Mouse (Mus musculus) embryo, embryonic 11 days (tissue): ENCODE results near the gene Itm2b.

Experiments used
- DNase-seq: peaks from one replicate; pipeline ENCODE4 v3.0.0-alpha.2; 2015

The Itm2b gene

DNA sequence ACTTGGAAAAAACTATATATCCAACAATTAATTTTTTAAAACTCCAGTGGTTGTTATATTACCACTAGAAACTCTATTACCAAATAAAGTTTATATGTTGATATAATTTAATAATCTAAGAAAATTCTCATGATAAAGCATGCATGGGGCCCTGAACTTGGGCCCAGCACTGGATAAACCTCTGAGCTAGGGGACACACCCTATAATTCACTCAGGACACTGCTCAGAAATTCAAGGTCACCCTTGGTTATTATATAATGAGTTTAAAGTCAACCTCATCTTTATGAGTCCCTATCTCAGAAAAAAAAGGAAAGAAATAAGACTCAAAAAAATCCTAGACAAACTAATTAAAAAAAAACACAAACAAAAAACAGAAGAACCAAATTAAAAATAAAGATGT lies 68.2 kb downstream of the Itm2b start:
- DNase-seq = no peak

DNA sequence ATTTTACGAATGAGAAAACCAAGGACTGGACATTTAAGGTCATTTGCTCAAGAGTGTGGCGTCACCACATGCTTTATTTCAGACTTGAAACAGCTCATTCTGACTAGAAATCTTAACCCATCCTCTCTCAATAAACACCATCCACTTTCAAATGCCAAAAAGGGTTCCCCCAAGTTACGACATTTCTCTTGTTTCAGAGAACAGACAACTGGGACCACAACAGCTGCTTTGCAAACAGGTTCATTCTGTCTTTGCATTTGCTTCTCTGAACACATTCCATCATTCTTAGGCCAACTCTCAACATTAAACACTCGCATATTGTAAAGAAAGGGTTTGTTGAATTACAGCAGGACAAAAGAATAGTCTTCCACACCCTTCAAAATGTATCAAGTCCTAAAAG lies 71.2 kb downstream of the Itm2b start:
- DNase-seq = no peak

DNA sequence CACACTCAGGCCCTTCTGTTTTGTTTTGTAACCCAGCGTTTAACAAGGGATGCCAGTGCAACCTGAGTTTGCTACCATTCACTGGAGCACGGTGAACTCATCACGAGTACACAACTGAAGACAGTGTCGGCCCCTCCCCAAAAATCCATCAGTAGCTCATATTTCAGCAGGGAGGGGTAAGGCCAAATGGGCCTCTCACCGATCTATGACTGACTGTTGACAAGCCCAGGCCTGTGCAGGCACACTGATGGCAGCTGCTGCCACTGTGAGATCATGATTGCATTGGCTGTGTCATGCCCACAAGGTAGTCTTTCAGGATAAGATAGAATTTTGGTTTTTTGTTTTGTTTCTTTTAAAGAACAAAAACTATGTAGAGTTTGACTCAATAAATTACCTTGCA lies 71.7 kb downstream of the Itm2b start:
- peak; percentile 21 for DNase-seq

DNA sequence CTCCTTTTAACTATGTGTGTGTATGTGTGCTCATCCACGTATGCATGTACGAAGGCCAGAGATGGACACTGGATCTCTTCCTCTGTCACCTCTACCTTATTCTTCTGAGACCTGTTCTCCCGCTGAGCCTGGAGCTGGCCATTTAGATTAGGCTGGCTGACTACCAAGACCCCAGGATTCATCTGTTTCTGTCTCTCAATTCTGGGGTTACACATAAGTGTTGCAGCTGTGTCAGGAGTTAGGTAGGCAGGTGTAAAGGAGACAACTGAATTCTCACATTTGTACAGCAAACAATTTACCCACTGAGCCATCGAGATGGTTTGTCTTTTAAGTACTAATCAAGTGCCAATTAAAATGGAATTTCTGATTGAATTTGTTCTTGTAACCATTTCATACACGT lies 72.2 kb downstream of the Itm2b start:
- DNase-seq = no peak
